Mouse (Mus musculus) skeletal muscle tissue, adult 2 months (tissue): ENCODE measurements at regions not wholly inside any gene's neighbourhood (a gene's known extent, or its start where the extent isn't known, plus 50 kb on each side); places are given as distances from the start of the nearest gene placed in this dataset.

Experiments used
- DNase-seq: peaks from one replicate; pipeline ENCODE4 v3.0.0-alpha.2; 2012; ENCODE audit warnings: low read depth, low spot score

GRCm38 (mm10) chr1:61562091-61562490 is 76.5 kb upstream of the Pard3b start:
- DNase-seq = no peak

- no peak for DNase-seq
Measured at GRCm38 (mm10) chr1:61565471-61565870, 73.2 kb upstream of the Pard3b start.

- DNase-seq = no peak
Measured at GRCm38 (mm10) chr1:61574276-61574675, 64.3 kb upstream of the Pard3b start.

- no peak for DNase-seq
Measured at GRCm38 (mm10) chr1:61576758-61577157, 61.9 kb upstream of the Pard3b start.

GRCm38 (mm10) chr1:61587251-61587650 is 51.4 kb upstream of the Pard3b start:
- no peak for DNase-seq
